Mouse (Mus musculus): ENCODE data around the gene Neurl4. TPM values are rescaled to one million over a fixed set of nuclear protein-coding genes. Genes with fewer than 3 reads are reported as not detected.

Neurl4 gene
- total and polyA plus RNA-seq, 2 experiments from 2014 or later, result 4.5 to 59.5 TPM

DNA sequence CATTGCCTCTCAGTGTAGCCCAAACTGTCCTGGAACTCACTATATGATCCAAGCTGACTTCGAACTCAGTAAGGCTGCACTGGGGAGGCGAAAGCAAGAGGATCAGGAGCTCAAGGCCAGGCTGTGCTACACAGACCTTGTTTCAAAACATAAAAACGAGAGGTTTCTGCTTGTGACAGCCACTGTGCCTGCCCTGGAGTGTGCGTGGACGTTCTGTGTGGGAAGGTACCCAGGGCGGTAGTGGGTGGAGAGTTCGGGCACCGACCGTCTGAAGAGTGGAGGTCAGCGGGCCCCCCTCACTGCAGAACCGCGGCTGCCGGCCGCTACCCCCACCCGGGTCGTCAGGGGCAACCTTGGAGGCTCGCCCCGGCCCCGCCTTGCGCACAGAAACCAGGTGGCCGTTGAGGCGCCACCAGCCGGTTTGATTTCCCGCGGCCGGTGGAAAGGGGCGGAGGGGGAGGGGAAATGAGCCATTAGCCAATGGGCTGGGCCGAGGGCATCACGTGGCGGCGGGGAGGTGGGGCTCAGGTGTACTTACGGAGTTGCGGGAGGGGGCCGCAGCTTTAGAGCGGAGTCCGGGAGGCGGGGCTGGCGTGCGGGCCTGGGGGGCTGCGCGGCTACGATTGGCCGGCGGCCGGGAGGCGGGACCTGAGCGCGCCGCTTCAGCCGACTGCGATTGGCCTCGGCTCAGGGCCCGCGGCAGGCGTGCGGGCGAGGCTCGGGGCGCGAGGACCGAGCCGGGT, 34.4 kb downstream of the Neurl4 start, which contains the start of gene Ybx2:
Ybx2 (plus strand) TSS at position 660 of the 743 bp plus-strand sequence.
- ATAC-seq (ENCODE audit: insufficient read depth, low read depth) (peak; percentile 80), DNase-seq (ENCODE audit: low spot score) (peak; percentile 82)
- Histone ChIP-seq H3K27ac (ENCODE audit: low read depth) (peak within 1 kb of the TSS; percentile 88), H3K9me3 (replicated peaks; ENCODE audit: control insufficient read depth, low read length) (no peaks in the 10 kb centered on the region), H3K4me2 (ENCODE audit: low read depth, low read length) (peak within 1 kb of the TSS; percentile 92), H3K9ac (replicated peaks; ENCODE audit: low read depth, low read length) (peak within 1 kb of the TSS; percentile 51), H3K36me3 (replicated peaks; ENCODE audit: control insufficient read depth, insufficient read depth, low read length) (no peaks in the 10 kb centered on the region), H3K4me3 (ENCODE audit: low read depth, low read length) (peak within 1 kb of the TSS; percentile 57), H3K27me3 (ENCODE audit: control insufficient read depth, insufficient read depth, low read length) (peaks cover 8% of the 10 kb centered on the region), H3K4me1 (ENCODE audit: control insufficient read depth, insufficient read depth) (peaks cover 30% of the 10 kb centered on the region)
- WGBS, result 3% methylated on average over 48 of the region's 62 CpGs
- TF ChIP-seq CTCF (IDR thresholded peaks at IDR 0.05; ENCODE audit: low read depth) (no peak), EP300 (IDR thresholded peaks at IDR 0.05; ENCODE audit: low read depth) (no peak; the same call in 1 of the 2 replicates)

DNA sequence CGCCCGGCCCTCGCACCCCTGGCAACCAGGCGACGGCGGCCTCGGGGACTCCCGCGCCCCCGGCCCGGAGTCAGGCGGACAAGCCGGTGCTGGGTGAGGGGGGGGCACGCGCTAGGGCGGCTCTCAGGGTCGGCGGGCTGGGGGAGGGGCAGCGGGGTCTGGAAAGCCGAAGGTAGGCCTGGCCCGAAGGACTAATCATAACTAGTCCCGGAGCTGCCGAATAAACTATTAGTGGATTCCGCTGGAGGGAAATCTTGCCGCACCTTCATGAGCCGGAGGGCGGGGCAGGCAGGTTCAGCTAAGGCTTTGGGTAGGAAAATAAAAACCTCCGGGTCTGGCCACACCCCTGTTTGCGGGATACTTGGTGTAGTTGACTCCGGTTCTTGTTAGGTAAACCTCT, 35.3 kb downstream of the Neurl4 start:
- WGBS, result 4% methylated on average over 29 of the region's 30 CpGs
- Histone ChIP-seq H3K4me1 (ENCODE audit: control insufficient read depth, insufficient read depth) (peaks cover 30% of the 10 kb centered on the region), H3K36me3 (replicated peaks; ENCODE audit: control insufficient read depth, insufficient read depth, low read length) (no peaks in the 10 kb centered on the region), H3K9ac (replicated peaks; ENCODE audit: low read depth, low read length) (peak overlapping the region; percentile 51), H3K27me3 (ENCODE audit: control insufficient read depth, insufficient read depth, low read length) (peaks cover 8% of the 10 kb centered on the region), H3K4me2 (ENCODE audit: low read depth, low read length) (peak overlapping the region; percentile 92), H3K4me3 (ENCODE audit: low read depth, low read length) (peak overlapping the region; percentile 57), H3K27ac (ENCODE audit: low read depth) (peak overlapping the region; percentile 88), H3K9me3 (replicated peaks; ENCODE audit: control insufficient read depth, low read length) (no peaks in the 10 kb centered on the region)
- DNase-seq (ENCODE audit: low spot score) (no peak), ATAC-seq (ENCODE audit: insufficient read depth, low read depth) (no peak)
- TF ChIP-seq EP300 (IDR thresholded peaks at IDR 0.05; ENCODE audit: low read depth) (no peak), CTCF (IDR thresholded peaks at IDR 0.05; ENCODE audit: low read depth) (no peak)

DNA sequence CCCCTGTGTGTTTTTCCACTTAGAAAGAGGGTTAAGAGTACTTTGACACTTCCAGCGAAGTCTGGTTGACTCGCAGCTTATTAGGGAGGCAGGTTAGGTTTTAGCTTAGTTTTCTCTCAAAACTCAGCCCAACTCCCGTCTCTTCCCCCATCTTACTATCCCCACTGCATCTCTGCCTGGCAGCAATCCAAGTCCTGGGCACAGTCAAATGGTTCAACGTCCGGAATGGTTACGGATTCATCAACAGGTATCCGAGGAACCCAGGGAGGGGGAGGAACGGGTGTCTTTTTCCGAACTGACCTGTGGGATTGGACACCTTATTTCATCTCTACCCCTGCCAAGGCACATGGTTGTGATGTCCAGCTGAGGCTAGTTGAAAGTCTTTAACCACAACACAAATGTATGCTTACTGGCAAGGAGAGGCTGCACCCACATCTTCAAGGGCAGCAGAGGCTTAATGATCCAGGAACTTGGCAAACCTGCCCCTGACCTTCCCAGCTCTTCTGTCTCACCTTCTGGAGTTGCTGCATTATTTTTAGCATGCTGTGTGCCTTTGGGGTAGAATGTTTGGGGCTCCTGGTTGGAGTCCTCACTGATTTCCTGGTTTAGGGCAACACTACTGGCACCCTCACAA, 36.0 kb downstream of the Neurl4 start:
- H3K36me3 ChIP-seq (replicated peaks; ENCODE audit: control insufficient read depth, insufficient read depth, low read length), result no peaks in the 10 kb centered on the region
- WGBS, result 41% methylated on average over 9 of the region's 9 CpGs
- peak; percentile 50 for DNase-seq (ENCODE audit: low spot score)
- no peaks in the 10 kb centered on the region for H3K9me3 ChIP-seq (replicated peaks; ENCODE audit: control insufficient read depth, low read length)
- H3K27ac ChIP-seq (ENCODE audit: low read depth), result peak overlapping the region; percentile 88
- peaks cover 8% of the 10 kb centered on the region for H3K27me3 ChIP-seq (ENCODE audit: control insufficient read depth, insufficient read depth, low read length)
- peak overlapping the region; percentile 92 for H3K4me2 ChIP-seq (ENCODE audit: low read depth, low read length)
- H3K4me3 ChIP-seq (ENCODE audit: low read depth, low read length), result peak overlapping the region; percentile 57
- TF ChIP-seq EP300 (IDR thresholded peaks at IDR 0.05; ENCODE audit: low read depth) (no peak), CTCF (IDR thresholded peaks at IDR 0.05; ENCODE audit: low read depth) (no peak)
- H3K4me1 ChIP-seq (ENCODE audit: control insufficient read depth, insufficient read depth), result peaks cover 30% of the 10 kb centered on the region
- peak; percentile 6; the same call in 1 of the 2 replicates for ATAC-seq (ENCODE audit: insufficient read depth, low read depth)
- H3K9ac ChIP-seq (replicated peaks; ENCODE audit: low read depth, low read length), result peak overlapping the region; percentile 51; the same call in 1 of the 2 replicates

DNA sequence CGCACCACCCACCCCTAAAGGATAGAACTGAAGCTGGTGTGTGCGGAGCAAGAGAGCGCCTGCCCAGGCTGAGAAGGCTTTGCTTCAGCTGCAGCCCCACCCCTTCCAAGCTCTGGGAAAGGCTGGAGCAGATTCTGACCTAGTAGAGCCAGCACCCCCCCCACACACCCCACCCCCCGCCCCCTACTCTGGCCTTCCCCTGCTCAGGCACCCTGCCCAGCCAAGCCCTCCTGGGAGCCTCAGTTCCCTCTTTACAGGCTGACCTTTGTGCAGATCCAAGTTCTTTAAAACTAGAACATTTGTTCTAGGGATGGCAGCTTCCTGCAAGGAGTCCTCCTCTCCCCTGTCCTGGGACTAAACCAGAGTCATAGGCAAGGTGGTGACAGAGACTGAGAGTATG, 36.5 kb downstream of the Neurl4 start:
- Histone ChIP-seq H3K9ac (replicated peaks; ENCODE audit: low read depth, low read length) (peak overlapping the region; percentile 51; the same call in 1 of the 2 replicates), H3K4me2 (ENCODE audit: low read depth, low read length) (peak overlapping the region; percentile 92), H3K27me3 (ENCODE audit: control insufficient read depth, insufficient read depth, low read length) (peaks cover 8% of the 10 kb centered on the region), H3K27ac (ENCODE audit: low read depth) (peak overlapping the region; percentile 88), H3K4me3 (ENCODE audit: low read depth, low read length) (no peak overlapping the region), H3K4me1 (ENCODE audit: control insufficient read depth, insufficient read depth) (peaks cover 30% of the 10 kb centered on the region), H3K36me3 (replicated peaks; ENCODE audit: control insufficient read depth, insufficient read depth, low read length) (0 out of 2 replicates have a peak, but pooled peaks cover 3% of the 10 kb centered on the region), H3K9me3 (replicated peaks; ENCODE audit: control insufficient read depth, low read length) (no peaks in the 10 kb centered on the region)
- WGBS, result 26% methylated on average over 4 of the region's 4 CpGs
- DNase-seq (ENCODE audit: low spot score) (peak; percentile 53), ATAC-seq (ENCODE audit: insufficient read depth, low read depth) (peak; percentile 15; the same call in 1 of the 2 replicates)
- no peak for TF ChIP-seq EP300 (IDR thresholded peaks at IDR 0.05; ENCODE audit: low read depth)
- TF ChIP-seq CTCF (IDR thresholded peaks at IDR 0.05; ENCODE audit: low read depth), result no peak

DNA sequence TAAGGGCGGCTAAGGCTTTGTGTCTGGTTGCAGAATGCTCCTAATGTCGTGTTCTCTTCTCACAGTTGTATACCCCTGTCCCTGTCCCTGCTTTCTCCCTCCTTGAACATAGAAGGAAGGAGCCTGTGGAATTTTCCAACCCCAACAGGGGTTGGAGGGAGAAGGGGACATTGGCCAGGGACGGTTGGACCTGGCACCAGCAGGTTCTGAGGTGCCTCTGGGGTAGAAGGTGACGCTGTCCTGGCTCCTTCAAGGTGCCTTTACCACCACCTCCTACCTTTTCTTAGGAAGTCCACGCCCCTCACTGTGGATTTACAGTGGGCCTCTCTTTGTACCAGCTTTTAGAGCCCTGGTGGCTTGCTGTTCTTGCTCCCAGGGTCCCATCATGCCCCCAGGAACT, 37.0 kb downstream of the Neurl4 start:
- Histone ChIP-seq H3K36me3 (replicated peaks; ENCODE audit: control insufficient read depth, insufficient read depth, low read length) (peaks cover 8% of the 10 kb centered on the region), H3K4me1 (ENCODE audit: control insufficient read depth, insufficient read depth) (peaks cover 30% of the 10 kb centered on the region), H3K27me3 (ENCODE audit: control insufficient read depth, insufficient read depth, low read length) (peaks cover 8% of the 10 kb centered on the region), H3K4me2 (ENCODE audit: low read depth, low read length) (no peak overlapping the region), H3K9me3 (replicated peaks; ENCODE audit: control insufficient read depth, low read length) (no peaks in the 10 kb centered on the region), H3K4me3 (ENCODE audit: low read depth, low read length) (no peak overlapping the region), H3K9ac (replicated peaks; ENCODE audit: low read depth, low read length) (peak overlapping the region; percentile 51; the same call in 1 of the 2 replicates), H3K27ac (ENCODE audit: low read depth) (peak overlapping the region; percentile 88)
- no peak for DNase-seq (ENCODE audit: low spot score)
- no peak for ATAC-seq (ENCODE audit: insufficient read depth, low read depth)
- WGBS, result 56% methylated on average over 5 of the region's 5 CpGs
- TF ChIP-seq CTCF (IDR thresholded peaks at IDR 0.05; ENCODE audit: low read depth) (no peak), EP300 (IDR thresholded peaks at IDR 0.05; ENCODE audit: low read depth) (no peak)

Measured in heart, postnatal 0 days (tissue).